Mouse (Mus musculus) stomach, embryonic 16.5 days (tissue): ENCODE results near the gene Rnf180. TPM values are rescaled to one million over a fixed set of nuclear protein-coding genes. Genes with fewer than 3 reads are reported as not detected.
"Not testable (repeated sequence)": the region's sequence is repeated elsewhere in the genome, so short reads cannot be mapped to it uniquely, and the experiment has no call there.

Source experiments
- ATAC-seq: fragments of 200-750 bp; cut with Nextera tagmentation; 2 replicates; pipeline ENCODE4 v1.8.0; 2017; ENCODE audit warnings: moderate number of reproducible peaks, moderate TSS enrichment; ENCODE audit not compliant: insufficient read depth, low FRiP score
- H3K27ac ChIP-seq: fragments of 300-500 bp; sonication (generic); 2 replicates; pipeline ENCODE4 v1.5.1; 2014; ENCODE audit warnings: low read length
- H3K27me3 ChIP-seq: fragments of 300-500 bp; sonication (generic); 2 replicates; pipeline ENCODE4 v1.6.1; 2014; ENCODE audit warnings: low read length, control low read depth, mixed read lengths; ENCODE audit not compliant: control insufficient read depth, insufficient read depth
- H3K36me3 ChIP-seq: fragments of 300-500 bp; sonication (generic); 2 replicates; pipeline ENCODE4 v1.6.1; 2014; ENCODE audit warnings: low read length; ENCODE audit not compliant: control insufficient read depth, insufficient read depth
- H3K4me1 ChIP-seq: fragments of 300-500 bp; sonication (generic); 2 replicates; pipeline ENCODE4 v1.6.1; 2014; ENCODE audit warnings: low read length, control low read depth, mixed read lengths; ENCODE audit not compliant: control insufficient read depth, insufficient read depth
- H3K4me2 ChIP-seq: fragments of 300-500 bp; sonication (generic); 2 replicates; pipeline ENCODE4 v1.6.1; 2014; ENCODE audit warnings: low read depth, low read length, mixed read lengths
- H3K4me3 ChIP-seq: fragments of 300-500 bp; sonication (generic); replicated peaks from 2 replicates; pipeline ENCODE4 v1.5.1; 2014; ENCODE audit warnings: mild to moderate bottlenecking, low read length
- H3K9ac ChIP-seq: fragments of 300-500 bp; sonication (generic); 2 replicates; pipeline ENCODE4 v1.6.1; 2014; ENCODE audit warnings: low read length
- H3K9me3 ChIP-seq: fragments of 300-500 bp; sonication (generic); replicated peaks from 2 replicates; pipeline ENCODE4 v1.6.1; 2016; ENCODE audit warnings: low read length, control low read depth; ENCODE audit not compliant: control insufficient read depth
- WGBS: fragments of 180-500 bp; shearing (Covaris S2); extraction: QIAGEN DNeasy Blood & Tissue Kit; methylation state at CpG from one replicate; pipeline ENCODE4 v1.1.7; 2014; 5-methylcytosine and 5-hydroxymethylcytosine counted together
- polyA plus RNA-seq: library from polyadenylated mRNA; unstranded; fragments of >200 nt; fragmentation: Nextera tagmentation; extraction: Ambion mirVana; gene quantifications from 2 replicates; pipeline ENCODE4 v1.2.1, GENCODE M21; 2015

The Rnf180 gene
- 2.8 and 3.7 TPM in 2 replicates for polyA plus RNA-seq

DNA sequence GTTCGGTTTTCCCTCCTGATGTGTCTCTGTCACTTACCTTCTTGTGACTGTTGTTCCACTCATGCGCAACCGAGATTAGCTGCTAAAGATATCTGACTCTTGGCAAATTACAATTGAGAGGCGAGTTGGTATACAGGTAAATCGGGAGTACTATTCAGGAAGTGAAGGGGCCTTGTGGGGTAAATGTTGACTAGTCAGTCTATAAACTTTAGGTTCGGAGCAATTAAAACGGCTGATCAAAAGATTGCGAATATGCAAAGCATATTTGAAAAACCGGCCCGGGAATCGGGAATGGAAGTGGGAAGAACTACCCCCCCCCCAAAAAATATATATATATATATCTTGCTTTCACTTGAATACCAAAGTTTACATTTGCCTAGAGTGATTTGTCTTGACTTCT lies at the start of gene Rnf180:
Gene Rnf180, minus strand, starts transcription at position 101 of the 400 bp plus-strand sequence.
- H3K9ac ChIP-seq, result peak within 1 kb of the TSS; percentile 84
- no peak within 1 kb of the TSS for H3K27ac ChIP-seq
- H3K4me1 ChIP-seq, result peaks cover 4% of the 10 kb centered on the region; the same call in 1 of the 2 replicates
- no peaks in the 10 kb centered on the region for H3K9me3 ChIP-seq
- ATAC-seq, result no peak
- peak within 1 kb of the TSS; percentile 85 for H3K4me3 ChIP-seq
- WGBS, result 48% methylated on average over 11 of the region's 11 CpGs
- peak within 1 kb of the TSS; percentile 98 for H3K4me2 ChIP-seq
- no peaks in the 10 kb centered on the region for H3K27me3 ChIP-seq
- H3K36me3 ChIP-seq, result no peaks in the 10 kb centered on the region

DNA sequence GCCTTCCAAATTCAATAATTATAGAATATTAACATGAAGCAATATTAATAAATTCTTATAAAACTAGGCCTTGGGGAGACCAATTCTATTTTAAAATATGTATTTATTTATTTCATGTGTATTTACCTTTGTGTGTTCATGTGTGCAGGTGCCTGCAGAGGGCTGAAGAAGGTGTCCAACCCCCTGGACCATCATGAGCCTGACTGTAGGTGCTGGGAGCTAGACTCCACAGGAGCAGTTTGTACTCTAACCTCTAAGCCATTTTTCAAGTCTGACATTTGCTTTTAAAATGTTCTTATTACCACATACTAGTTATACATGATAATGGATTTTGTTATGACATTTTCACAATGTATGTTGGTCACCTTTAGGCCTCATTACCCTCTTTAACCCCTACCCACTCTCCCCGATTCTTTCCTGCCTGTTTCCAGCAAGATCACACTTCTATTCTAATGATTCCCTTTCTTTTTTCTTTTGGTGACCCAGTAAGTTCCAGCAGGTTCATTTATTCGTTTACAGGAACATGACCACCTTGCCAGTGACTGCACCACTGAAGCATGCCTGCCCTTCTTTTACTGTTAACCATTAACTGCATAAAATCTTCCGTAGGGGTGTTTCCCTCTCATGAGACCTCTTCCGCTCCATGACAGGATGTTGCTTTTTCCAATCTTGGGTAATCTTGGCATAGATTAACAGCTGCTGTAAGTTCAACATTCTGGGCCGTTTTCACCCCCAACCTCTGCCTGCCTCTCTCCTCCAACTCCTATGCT lies 36.8 kb upstream of the Rnf180 start:
- WGBS, result 34% methylated on average over 5 of the region's 5 CpGs
- H3K27ac ChIP-seq, result no peak overlapping the region
- no peaks in the 10 kb centered on the region for H3K36me3 ChIP-seq
- H3K9ac ChIP-seq, result no peak overlapping the region
- H3K4me2 ChIP-seq, result no peak overlapping the region
- H3K27me3 ChIP-seq, result no peaks in the 10 kb centered on the region
- no peaks in the 10 kb centered on the region for H3K9me3 ChIP-seq
- no peaks in the 10 kb centered on the region for H3K4me1 ChIP-seq
- ATAC-seq, result no peak
- no peak overlapping the region for H3K4me3 ChIP-seq

DNA sequence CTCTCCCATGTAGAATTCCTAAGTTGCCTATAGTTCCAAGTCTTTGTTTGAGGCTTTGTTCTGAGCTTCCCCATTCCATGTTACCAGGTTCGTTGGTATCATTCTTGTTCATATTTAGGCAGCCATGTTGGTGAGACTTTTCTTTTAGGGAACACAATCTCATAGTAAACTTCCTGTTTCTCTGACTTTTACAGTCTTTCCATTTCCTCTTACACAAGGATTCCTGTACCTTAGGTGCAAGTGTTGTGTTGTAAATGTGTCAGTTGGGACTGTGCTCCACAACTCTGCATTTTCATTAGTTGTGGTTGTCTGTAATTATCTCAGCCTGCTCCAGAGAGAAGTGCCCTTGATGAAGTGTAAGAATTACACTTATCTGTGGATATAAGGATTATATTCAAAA lies 32.3 kb upstream of the Rnf180 start:
- WGBS, result 60% methylated on average over 1 of the region's 1 CpGs
- Histone ChIP-seq H3K9ac (no peak overlapping the region), H3K27ac (no peak overlapping the region), H3K4me3 (no peak overlapping the region), H3K36me3 (no peaks in the 10 kb centered on the region), H3K4me2 (no peak overlapping the region), H3K4me1 (no peaks in the 10 kb centered on the region), H3K9me3 (no peaks in the 10 kb centered on the region), H3K27me3 (no peaks in the 10 kb centered on the region)
- no peak for ATAC-seq

DNA sequence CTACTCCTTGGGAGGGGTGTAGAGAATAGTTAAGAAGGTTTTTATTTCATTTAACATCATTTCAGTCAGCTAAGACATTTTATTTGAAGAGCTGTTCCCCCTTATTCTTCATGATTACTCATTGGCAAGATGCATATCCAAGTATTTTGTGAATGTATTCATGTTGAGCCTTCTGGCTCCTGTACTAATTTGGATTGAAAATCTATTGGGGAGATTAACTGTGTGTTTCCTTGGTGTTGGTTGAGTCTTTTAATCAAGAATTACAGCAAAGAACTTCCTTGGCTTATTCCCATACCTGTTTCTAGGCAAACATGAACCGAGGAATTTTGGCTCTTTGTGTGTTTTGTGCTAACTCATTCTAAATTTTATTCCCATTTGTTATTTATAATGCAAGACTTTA lies 22.3 kb upstream of the Rnf180 start:
- Histone ChIP-seq H3K27me3 (no peaks in the 10 kb centered on the region), H3K27ac (no peak overlapping the region), H3K4me2 (no peak overlapping the region), H3K4me1 (no peaks in the 10 kb centered on the region), H3K9me3 (no peaks in the 10 kb centered on the region), H3K9ac (no peak overlapping the region), H3K36me3 (no peaks in the 10 kb centered on the region), H3K4me3 (no peak overlapping the region)
- no peak for ATAC-seq
- WGBS, result 72% methylated on average over 1 of the region's 1 CpGs

DNA sequence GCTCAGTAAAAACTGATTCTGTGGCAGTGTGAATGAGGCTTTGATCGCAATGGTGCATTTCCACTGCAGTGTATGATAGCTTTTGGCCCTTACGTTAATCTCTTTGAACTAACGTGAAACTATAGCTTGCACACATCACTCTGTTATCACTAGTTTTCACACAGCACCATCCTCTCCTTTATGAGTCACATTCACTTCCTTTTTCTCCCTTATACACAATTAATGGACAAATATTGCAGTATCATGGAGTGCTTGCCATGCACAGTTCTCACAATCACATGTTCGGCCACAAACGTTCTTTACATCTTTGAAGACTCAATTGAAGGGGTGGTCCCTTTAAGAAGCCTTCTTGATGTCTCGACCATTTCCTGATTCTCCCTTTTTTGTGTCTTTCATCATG lies 21.4 kb upstream of the Rnf180 start:
- no peak overlapping the region for H3K27ac ChIP-seq
- H3K9me3 ChIP-seq, result no peaks in the 10 kb centered on the region
- no peaks in the 10 kb centered on the region for H3K4me1 ChIP-seq
- no peak overlapping the region for H3K9ac ChIP-seq
- no peak overlapping the region for H3K4me2 ChIP-seq
- no peak overlapping the region for H3K4me3 ChIP-seq
- ATAC-seq, result no peak
- WGBS, result 77% methylated on average over 6 of the region's 6 CpGs
- no peaks in the 10 kb centered on the region for H3K36me3 ChIP-seq
- H3K27me3 ChIP-seq, result no peaks in the 10 kb centered on the region

DNA sequence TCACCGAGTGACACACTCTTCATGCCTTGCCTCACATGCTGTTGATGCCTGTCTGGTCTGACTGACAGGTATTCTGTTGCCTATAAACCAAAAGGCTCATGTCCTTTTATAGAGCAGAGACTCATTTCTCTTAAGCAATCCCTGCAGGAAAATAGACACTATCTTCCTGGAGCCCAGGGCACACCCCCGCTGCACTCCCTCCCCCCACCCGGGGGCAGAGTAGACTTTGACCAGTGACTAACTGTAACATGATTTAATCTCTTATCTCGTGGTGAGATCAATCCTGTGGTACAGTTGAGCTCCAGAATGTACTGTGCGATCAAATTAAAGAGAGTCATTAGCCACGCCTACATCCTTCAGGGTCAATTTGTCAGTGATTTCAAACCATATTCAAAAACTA lies 18.1 kb upstream of the Rnf180 start:
- Histone ChIP-seq H3K4me1 (no peaks in the 10 kb centered on the region), H3K9me3 (no peaks in the 10 kb centered on the region), H3K4me3 (no peak overlapping the region), H3K27me3 (no peaks in the 10 kb centered on the region), H3K36me3 (no peaks in the 10 kb centered on the region), H3K9ac (no peak overlapping the region), H3K27ac (no peak overlapping the region), H3K4me2 (no peak overlapping the region)
- ATAC-seq, result no peak; the same call in 1 of the 2 replicates
- WGBS, result 73% methylated on average over 6 of the region's 6 CpGs

DNA sequence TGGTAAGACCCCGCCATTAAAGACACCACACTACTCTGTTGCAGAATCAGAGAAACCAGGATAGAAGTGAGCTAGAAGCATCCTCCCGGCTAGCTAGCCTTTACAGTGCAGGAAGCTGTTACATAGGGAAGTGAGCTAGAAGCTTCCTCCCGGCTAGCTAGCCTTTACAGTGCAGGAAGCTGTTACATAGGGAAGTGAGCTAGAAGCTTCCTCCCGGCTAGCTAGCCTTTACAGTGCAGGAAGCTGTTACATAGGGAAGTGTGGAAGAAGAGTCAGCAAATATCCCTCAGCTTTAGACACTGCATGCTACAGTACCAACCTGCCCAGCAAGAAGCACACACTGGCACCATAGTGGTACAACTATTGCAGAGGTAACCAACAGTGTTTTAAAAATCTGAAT lies 15.9 kb upstream of the Rnf180 start:
- not testable (repeated sequence) for H3K4me3 ChIP-seq, H3K36me3 ChIP-seq, H3K27me3 ChIP-seq, H3K9me3 ChIP-seq, H3K4me2 ChIP-seq, H3K27ac ChIP-seq, ATAC-seq, H3K9ac ChIP-seq, H3K4me1 ChIP-seq
- 77% methylated on average over 4 of the region's 4 CpGs for WGBS

DNA sequence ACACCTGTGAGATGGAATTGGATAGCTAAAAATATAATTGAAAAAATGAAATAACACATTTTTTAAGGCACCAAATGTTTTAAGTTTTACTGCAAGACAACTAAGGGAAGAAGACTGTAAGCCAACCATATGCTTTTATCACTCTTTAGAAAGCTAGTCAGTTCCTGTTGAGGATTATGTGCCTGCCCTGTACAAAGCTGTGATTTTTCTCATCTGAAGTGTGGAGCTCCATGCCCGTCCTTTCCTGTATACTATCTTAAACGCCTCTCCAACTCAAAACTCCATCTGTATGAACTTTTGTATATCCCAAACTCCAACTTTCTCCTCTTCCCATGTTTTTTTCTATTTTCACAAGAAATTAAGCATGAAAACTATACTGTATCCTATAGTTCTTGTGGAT lies 10.9 kb upstream of the Rnf180 start:
- Histone ChIP-seq H3K36me3 (no peaks in the 10 kb centered on the region), H3K9ac (no peak overlapping the region), H3K4me3 (no peak overlapping the region), H3K27ac (no peak overlapping the region), H3K27me3 (no peaks in the 10 kb centered on the region), H3K9me3 (no peaks in the 10 kb centered on the region), H3K4me2 (no peak overlapping the region), H3K4me1 (no peaks in the 10 kb centered on the region)
- no peak for ATAC-seq
- 81% methylated on average over 2 of the region's 2 CpGs for WGBS

DNA sequence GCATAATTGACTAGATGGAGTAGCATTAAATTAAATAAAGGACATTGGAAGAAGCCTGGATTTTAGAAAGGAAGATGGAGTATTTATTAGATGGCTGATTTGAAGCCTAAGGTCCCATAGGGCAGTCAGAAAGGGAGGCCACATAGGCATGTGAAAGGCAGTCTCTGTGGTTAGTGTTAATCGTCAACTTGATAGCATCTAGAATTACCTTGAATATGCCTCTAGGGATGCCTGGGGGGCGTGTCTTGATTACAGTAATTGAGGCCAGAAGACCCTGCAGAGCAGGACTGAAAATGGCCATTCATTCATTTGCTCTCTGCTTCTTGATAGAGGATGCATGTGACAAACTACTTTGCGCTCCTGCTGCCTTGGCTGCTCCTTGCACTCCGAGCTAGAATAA lies 9.4 kb upstream of the Rnf180 start:
- no peaks in the 10 kb centered on the region for H3K36me3 ChIP-seq
- no peak for ATAC-seq
- H3K27ac ChIP-seq, result no peak overlapping the region
- 69% methylated on average over 4 of the region's 4 CpGs for WGBS
- no peaks in the 10 kb centered on the region for H3K9me3 ChIP-seq
- no peak overlapping the region for H3K4me3 ChIP-seq
- no peaks in the 10 kb centered on the region for H3K4me1 ChIP-seq
- no peaks in the 10 kb centered on the region for H3K27me3 ChIP-seq
- no peak overlapping the region for H3K4me2 ChIP-seq
- no peak overlapping the region for H3K9ac ChIP-seq
